Mouse (Mus musculus): Measurements from ENCODE around the gene Eci1.
A peak's percentile ranks its signal among the peaks of the same experiment; 100 is the strongest.
"Not testable (repeated sequence)": the region's sequence is repeated elsewhere in the genome, so short reads cannot be mapped to it uniquely, and the experiment has no call there.

Gene Eci1

DNA sequence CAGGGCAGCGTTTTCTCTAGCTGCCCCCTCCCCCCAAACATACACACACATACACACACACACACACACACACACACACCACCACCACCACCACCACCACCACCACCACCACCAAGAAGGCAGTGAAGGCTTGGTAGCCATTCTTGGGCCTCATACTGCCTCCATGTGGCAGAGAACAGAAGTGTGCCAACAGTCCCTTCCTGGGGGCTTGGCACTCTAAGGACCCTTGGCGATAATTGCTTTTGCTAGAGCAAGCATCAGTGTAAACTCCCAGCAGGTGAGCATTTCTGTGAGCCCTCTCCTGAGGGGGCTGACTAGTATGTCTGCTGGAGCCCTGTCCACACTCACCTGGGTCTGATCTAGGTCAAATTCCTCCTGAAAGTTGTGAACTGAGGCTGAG is 14.7 kb downstream of the Eci1 start:
- no peak for DNase-seq (ENCODE audit: low spot score)

GRCm38 (mm10) chr17:24442107-24442506 is 15.7 kb downstream of the Eci1 start:
- no peak for DNase-seq (ENCODE audit: low spot score)

DNA sequence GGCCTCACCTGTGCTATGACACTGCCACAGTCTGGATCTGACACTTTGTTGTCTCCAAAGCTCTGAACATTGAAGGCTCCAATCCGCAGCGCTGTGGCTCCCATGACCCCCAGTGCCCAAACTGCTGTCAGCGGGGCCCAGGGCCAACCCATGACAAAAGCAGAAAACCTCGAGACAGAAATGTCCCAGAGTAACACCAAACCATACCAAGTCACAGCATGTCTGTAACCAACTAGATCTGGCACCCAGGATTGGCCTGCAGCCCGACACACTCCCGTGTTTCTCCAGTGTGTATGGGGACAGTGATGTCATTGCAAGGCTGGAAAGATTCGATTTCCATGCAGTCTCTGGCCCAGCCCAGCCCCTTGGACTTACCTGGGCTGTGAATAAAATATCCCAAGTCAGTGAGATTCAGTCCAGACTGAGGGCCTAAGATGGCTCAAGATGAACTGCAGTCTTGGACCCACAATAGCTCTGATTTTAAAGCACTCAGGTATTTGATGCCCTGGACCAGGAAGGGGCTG is 16.3 kb downstream of the Eci1 start, which contains the start of gene Dnase1l2:
TSS of gene Dnase1l2 (minus strand) at position 474 of the 524 bp plus-strand sequence.
- DNase-seq (ENCODE audit: low spot score), result no peak

DNA sequence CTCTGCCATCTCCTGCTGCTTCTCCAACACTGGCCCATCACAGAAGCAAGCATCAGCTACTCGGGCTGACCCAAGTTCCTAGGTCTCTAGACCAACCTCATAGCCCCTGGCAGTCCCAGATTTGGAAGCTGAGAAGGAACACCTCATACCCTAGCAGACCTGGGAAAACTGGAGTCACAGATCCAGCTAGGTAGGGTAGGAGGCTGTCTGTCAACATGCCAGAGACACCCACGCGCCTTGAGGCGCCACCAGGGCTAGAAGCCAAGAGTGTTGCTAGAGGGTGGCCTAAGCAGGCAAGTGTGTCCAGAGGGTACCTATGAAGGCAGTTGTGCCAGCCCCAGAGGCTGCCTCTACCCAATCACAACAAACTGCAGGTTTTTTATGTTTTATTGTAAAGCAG is 17.0 kb downstream of the Eci1 start:
- no peak for DNase-seq (ENCODE audit: low spot score)

- DNase-seq (ENCODE audit: low spot score), result no peak
Observed at GRCm38 (mm10) chr17:24446590-24446989, 20.1 kb downstream of the Eci1 start.

GRCm38 (mm10) chr17:24449507-24449906 is 23.1 kb downstream of the Eci1 start:
- DNase-seq (ENCODE audit: low spot score), result no peak

DNA sequence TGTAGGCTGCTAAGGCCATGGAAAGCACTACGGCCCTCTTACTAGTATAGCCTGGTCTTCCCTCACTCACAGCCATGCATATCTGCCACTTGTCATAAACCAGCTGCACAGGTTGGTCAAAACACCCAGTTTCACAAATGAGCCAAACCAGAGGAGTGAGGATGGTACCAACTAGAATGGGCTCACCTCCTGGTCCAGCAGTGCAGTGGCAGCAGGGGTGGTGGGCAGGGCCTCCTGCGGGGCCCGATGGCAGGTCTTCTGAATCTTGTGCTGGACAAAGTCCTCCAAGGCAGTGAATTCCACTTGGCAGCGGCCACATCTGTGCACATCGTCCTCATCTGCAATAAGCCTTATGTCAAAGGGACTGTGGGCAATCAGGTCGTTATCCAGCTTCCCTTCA is 24.8 kb downstream of the Eci1 start:
- no peak for DNase-seq (ENCODE audit: low spot score)

DNA sequence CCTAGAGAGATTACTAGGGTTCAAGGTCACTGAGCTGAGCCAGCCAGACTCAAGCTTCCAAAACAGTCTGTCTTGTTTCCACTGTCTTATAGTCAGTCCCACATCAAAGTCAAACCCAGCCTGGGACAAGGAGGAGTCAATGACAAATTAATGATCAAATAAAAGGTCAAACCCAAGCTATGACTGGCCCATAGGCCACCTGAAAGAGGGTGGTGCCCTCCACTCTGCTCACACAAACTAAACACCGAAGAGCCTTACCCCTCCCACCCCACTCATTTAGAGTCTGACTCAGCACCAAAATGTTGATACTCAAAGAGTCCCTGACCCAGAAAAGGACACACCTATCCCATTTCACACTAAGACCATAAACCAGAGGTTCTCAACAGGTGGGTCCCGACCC is 26.9 kb downstream of the Eci1 start:
- no peak for DNase-seq (ENCODE audit: low spot score)

- no peak for DNase-seq (ENCODE audit: low spot score)
Observed at GRCm38 (mm10) chr17:24454218-24454755, 27.8 kb downstream of the Eci1 start.

GRCm38 (mm10) chr17:24454756-24455522 is 28.5 kb downstream of the Eci1 start:
- peak; percentile 99 for DNase-seq (ENCODE audit: low spot score)

DNA sequence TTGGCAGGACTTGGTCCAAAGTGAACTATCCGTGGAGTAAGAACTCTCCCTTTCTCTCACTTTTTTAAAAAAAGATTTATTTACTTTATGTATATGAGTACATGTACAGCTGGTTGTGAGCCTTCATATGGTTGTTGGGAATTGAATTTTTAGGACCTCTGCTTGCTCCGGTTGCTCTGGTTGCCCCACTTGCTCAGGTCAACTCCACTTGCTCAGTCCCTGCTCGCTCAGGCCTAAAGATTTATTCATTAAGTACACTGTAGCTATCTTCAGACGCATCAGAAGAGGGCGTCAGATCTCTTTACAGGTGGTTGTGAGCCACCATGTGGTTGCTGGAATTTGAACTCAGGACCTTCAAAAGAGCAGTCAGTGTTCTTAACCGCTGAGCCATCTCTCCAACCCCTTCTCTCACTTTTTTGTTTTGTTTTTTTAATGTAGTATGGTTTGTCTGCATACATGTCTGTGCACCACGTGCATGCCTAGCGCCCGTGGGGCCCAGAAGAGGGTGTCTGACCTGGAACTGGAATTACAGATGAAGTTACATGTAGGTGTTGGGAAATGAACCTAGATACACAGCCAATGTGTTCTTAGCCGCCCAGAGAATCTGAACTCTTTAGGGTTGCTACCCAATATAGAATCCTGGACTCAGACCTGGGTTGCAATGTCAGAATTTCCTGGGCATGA is 29.2 kb downstream of the Eci1 start:
- DNase-seq (ENCODE audit: low spot score), result not testable (repeated sequence)

DNA sequence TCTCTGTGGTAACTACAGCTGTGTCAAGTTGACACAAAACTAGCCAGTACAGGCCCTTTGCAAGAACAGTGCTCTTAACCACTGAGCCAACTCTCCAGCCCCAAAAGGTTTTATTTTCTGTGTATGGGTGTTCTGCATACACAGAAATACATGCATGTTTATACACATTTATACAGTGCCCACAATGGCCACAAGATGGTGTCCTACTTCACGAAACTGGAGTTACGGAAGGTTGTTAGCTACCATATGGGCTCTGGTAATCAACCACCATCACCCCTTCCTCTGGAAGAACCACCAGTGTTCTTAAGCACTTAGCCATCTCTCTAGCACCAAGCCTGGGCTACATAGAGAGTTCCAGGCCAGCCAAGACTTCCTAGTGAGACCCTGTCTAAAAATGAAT is 35.1 kb downstream of the Eci1 start:
- DNase-seq (ENCODE audit: low spot score), result no peak

GRCm38 (mm10) chr17:24462932-24463331 is 36.5 kb downstream of the Eci1 start:
- no peak for DNase-seq (ENCODE audit: low spot score)

- no peak for DNase-seq (ENCODE audit: low spot score)
Observed at GRCm38 (mm10) chr17:24463374-24464133, 37.1 kb downstream of the Eci1 start.

DNA sequence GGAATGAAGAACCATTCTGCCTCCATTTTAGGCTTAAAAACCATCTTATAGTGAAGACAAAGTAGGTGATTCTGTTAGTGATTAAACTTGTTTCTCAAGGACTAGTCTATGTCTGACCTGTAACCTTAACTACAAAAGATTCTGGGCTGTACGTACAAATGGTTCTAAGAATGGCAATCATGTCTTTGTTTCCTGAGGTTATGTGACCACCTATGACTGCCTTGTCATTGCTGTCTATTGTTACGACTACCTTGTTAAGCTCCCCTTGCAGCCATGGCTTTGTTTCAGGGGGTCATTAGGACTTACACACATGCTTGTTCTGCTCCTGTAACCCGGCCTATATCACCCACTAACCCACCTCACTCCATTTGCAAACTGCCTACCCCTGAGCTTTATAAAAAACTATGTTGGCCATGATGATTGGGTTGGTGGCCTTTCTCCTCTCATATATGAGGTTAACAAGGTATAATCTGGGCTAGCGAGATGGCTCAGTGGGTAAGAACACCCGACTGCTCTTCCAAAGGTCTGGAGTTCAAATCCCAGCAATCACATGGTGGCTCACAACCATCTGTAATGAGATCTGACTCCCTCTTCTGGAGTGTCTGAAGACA is 42.3 kb downstream of the Eci1 start:
- no peak for DNase-seq (ENCODE audit: low spot score)

GRCm38 (mm10) chr17:24469336-24469909 is 43.0 kb downstream of the Eci1 start:
- DNase-seq (ENCODE audit: low spot score), result no peak

DNA sequence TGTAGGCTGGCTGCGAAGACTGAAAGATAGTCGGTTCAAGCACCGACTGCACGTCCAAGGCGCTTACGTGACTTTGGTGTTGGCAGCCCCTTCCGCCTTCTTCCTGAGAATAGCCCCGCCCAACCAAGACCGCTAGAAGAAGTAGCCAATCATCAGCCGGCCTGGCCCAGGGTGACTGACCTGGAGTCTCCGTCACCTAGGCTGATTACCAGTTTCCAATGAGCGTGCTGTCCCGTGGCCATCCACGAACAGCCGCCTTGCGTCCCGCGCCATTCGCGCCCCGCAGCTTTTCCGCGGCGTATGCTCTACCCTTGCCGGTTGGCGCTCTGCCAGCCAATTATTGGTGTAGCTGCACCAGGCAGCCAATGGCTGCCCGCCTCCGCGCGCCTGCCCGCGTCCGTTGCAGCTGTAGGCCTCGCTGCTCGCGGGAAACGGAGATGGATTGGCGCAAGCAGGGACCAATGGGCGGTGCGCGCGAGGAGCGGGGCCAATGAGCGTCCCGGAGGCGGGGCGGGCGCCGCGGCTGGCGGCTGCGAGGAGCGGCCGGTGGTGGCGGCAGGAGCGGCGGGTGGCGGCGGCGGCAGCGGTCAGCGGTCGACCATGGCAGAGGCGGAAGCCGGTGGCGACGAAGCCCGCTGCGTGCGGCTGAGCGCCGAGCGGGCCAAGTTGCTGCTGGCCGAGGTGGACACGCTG is 43.6 kb downstream of the Eci1 start, which contains the start of the genes E4f1 and Pgp:
TSS of gene E4f1 (minus strand) at position 404 of the 693 bp plus-strand sequence.
TSS of gene Pgp (plus strand) at position 483 of the 693 bp plus-strand sequence.
- peak; percentile 98 for DNase-seq (ENCODE audit: low spot score)

GRCm38 (mm10) chr17:24470701-24471527 is 44.5 kb downstream of the Eci1 start:
- DNase-seq (ENCODE audit: low spot score), result no peak

GRCm38 (mm10) chr17:24472512-24472911 is 46.1 kb downstream of the Eci1 start:
- peak; percentile 64 for DNase-seq (ENCODE audit: low spot score)

Data from ovary, adult 18-20 months (tissue).